Mouse (Mus musculus): Measurements from ENCODE around the gene Ntan1. TPM values are rescaled to one million over a fixed set of nuclear protein-coding genes. Genes with fewer than 3 reads are reported as not detected.
A peak's percentile ranks its signal among the peaks of the same experiment; 100 is the strongest.

Ntan1 gene
- polyA plus RNA-seq, 1 experiment: 55.5 TPM

GRCm38 (mm10) chr16:13801231-13801630, 17.4 kb upstream of the Ntan1 start:
- no peak for DNase-seq
- TF ChIP-seq CTCF (IDR thresholded peaks at IDR 0.05; ENCODE audit: insufficient read depth, low read length) (no peak), POLR2A (IDR thresholded peaks at IDR 0.05; ENCODE audit: borderline replicate concordance, extremely low read depth, low read depth, low read length) (no peak)
- no peak overlapping the region for H3K4me3 ChIP-seq (replicated peaks; ENCODE audit: extremely low read depth, low read depth, low read length)
- H3K4me1 ChIP-seq (ENCODE audit: control insufficient read depth, insufficient read depth, low read length): no peaks in the 10 kb centered on the region
- 95% methylated on average over 4 of the region's 4 CpGs for WGBS

- DNase-seq: no peak
- 86% methylated on average over 5 of the region's 5 CpGs for WGBS
- H3K4me3 ChIP-seq (replicated peaks; ENCODE audit: extremely low read depth, low read depth, low read length): no peak overlapping the region
- TF ChIP-seq POLR2A (IDR thresholded peaks at IDR 0.05; ENCODE audit: borderline replicate concordance, extremely low read depth, low read depth, low read length) (no peak), CTCF (IDR thresholded peaks at IDR 0.05; ENCODE audit: insufficient read depth, low read length) (no peak)
- no peaks in the 10 kb centered on the region for H3K4me1 ChIP-seq (ENCODE audit: control insufficient read depth, insufficient read depth, low read length)
Observed at GRCm38 (mm10) chr16:13804666-13805065, 14.0 kb upstream of the Ntan1 start.

- Histone ChIP-seq H3K4me3 (replicated peaks; ENCODE audit: extremely low read depth, low read depth, low read length) (no peak overlapping the region), H3K4me1 (ENCODE audit: control insufficient read depth, insufficient read depth, low read length) (no peaks in the 10 kb centered on the region)
- WGBS: 68% methylated on average over 4 of the region's 4 CpGs
- TF ChIP-seq POLR2A (IDR thresholded peaks at IDR 0.05; ENCODE audit: borderline replicate concordance, extremely low read depth, low read depth, low read length) (no peak), CTCF (IDR thresholded peaks at IDR 0.05; ENCODE audit: insufficient read depth, low read length) (no peak)
- DNase-seq: no peak
Observed at GRCm38 (mm10) chr16:13807616-13808015, 11.0 kb upstream of the Ntan1 start.

GRCm38 (mm10) chr16:13808410-13808809, 10.2 kb upstream of the Ntan1 start:
- Histone ChIP-seq H3K4me1 (ENCODE audit: control insufficient read depth, insufficient read depth, low read length) (no peaks in the 10 kb centered on the region), H3K4me3 (replicated peaks; ENCODE audit: extremely low read depth, low read depth, low read length) (no peak overlapping the region)
- no peak for TF ChIP-seq CTCF (IDR thresholded peaks at IDR 0.05; ENCODE audit: insufficient read depth, low read length)
- no peak for TF ChIP-seq POLR2A (IDR thresholded peaks at IDR 0.05; ENCODE audit: borderline replicate concordance, extremely low read depth, low read depth, low read length)
- DNase-seq: no peak
- WGBS: 90% methylated on average over 7 of the region's 7 CpGs

- no peak for TF ChIP-seq CTCF (IDR thresholded peaks at IDR 0.05; ENCODE audit: insufficient read depth, low read length)
- TF ChIP-seq POLR2A (IDR thresholded peaks at IDR 0.05; ENCODE audit: borderline replicate concordance, extremely low read depth, low read depth, low read length): no peak
- no peak for DNase-seq
- 92% methylated on average over 6 of the region's 6 CpGs for WGBS
- no peaks in the 10 kb centered on the region for H3K4me1 ChIP-seq (ENCODE audit: control insufficient read depth, insufficient read depth, low read length)
- H3K4me3 ChIP-seq (replicated peaks; ENCODE audit: extremely low read depth, low read depth, low read length): no peak overlapping the region
Observed at GRCm38 (mm10) chr16:13812152-13812551, 6.5 kb upstream of the Ntan1 start.

GRCm38 (mm10) chr16:13813200-13813599, 5.4 kb upstream of the Ntan1 start:
- 91% methylated on average over 3 of the region's 3 CpGs for WGBS
- no peaks in the 10 kb centered on the region for H3K4me1 ChIP-seq (ENCODE audit: control insufficient read depth, insufficient read depth, low read length)

GRCm38 (mm10) chr16:13819394-13819743, 724 bp downstream of the Ntan1 start:
- Histone ChIP-seq H3K4me3 (replicated peaks; ENCODE audit: extremely low read depth, low read depth, low read length) (peak overlapping the region; percentile 72), H3K4me1 (ENCODE audit: control insufficient read depth, insufficient read depth, low read length) (peaks cover 7% of the 10 kb centered on the region; the same call in 1 of the 2 replicates)
- no peak for TF ChIP-seq POLR2A (IDR thresholded peaks at IDR 0.05; ENCODE audit: borderline replicate concordance, extremely low read depth, low read depth, low read length)
- TF ChIP-seq CTCF (IDR thresholded peaks at IDR 0.05; ENCODE audit: insufficient read depth, low read length): no peak
- WGBS: under 1% methylated on average over 36 of the region's 36 CpGs
- no peak for DNase-seq

More at GRCm38 (mm10) chr16:13813200-13813599, 5.4 kb upstream of the Ntan1 start:
- TF ChIP-seq POLR2A (IDR thresholded peaks at IDR 0.05; ENCODE audit: borderline replicate concordance, extremely low read depth, low read depth, low read length) (no peak), CTCF (IDR thresholded peaks at IDR 0.05; ENCODE audit: insufficient read depth, low read length) (no peak)
- DNase-seq: no peak
- no peak overlapping the region for H3K4me3 ChIP-seq (replicated peaks; ENCODE audit: extremely low read depth, low read depth, low read length)

- Histone ChIP-seq H3K4me1 (ENCODE audit: control insufficient read depth, insufficient read depth, low read length) (peaks cover 7% of the 10 kb centered on the region; the same call in 1 of the 2 replicates), H3K4me3 (replicated peaks; ENCODE audit: extremely low read depth, low read depth, low read length) (peak overlapping the region; percentile 72)
- no peak for DNase-seq
- WGBS: 7% methylated on average over 12 of the region's 12 CpGs
- no peak for TF ChIP-seq CTCF (IDR thresholded peaks at IDR 0.05; ENCODE audit: insufficient read depth, low read length)
- TF ChIP-seq POLR2A (IDR thresholded peaks at IDR 0.05; ENCODE audit: borderline replicate concordance, extremely low read depth, low read depth, low read length): no peak
Observed at GRCm38 (mm10) chr16:13819806-13820500, 1.3 kb downstream of the Ntan1 start.

- WGBS: 96% methylated on average over 5 of the region's 5 CpGs
- TF ChIP-seq POLR2A (IDR thresholded peaks at IDR 0.05; ENCODE audit: borderline replicate concordance, extremely low read depth, low read depth, low read length): no peak
- TF ChIP-seq CTCF (IDR thresholded peaks at IDR 0.05; ENCODE audit: insufficient read depth, low read length): no peak
- peaks cover 7% of the 10 kb centered on the region; the same call in 1 of the 2 replicates for H3K4me1 ChIP-seq (ENCODE audit: control insufficient read depth, insufficient read depth, low read length)
- H3K4me3 ChIP-seq (replicated peaks; ENCODE audit: extremely low read depth, low read depth, low read length): no peak overlapping the region
- DNase-seq: no peak
Observed at GRCm38 (mm10) chr16:13820771-13821170, 2.1 kb downstream of the Ntan1 start.
